Mouse (Mus musculus) embryonic facial prominence, embryonic 11.5 days (tissue): ENCODE measurements around the gene Armh3. TPM values are rescaled to one million over a fixed set of nuclear protein-coding genes. Genes with fewer than 3 reads are reported as not detected.

ENCODE experiments used
- ATAC-seq: fragments of 200-750 bp; cut with Nextera tagmentation; replicated peaks from 2 replicates; pipeline ENCODE4 v1.8.0; 2017; ENCODE audit warnings: low read depth; ENCODE audit not compliant: insufficient number of reproducible peaks, low FRiP score, low TSS enrichment
- DNase-seq: peaks from one replicate; pipeline ENCODE4 v3.0.0-alpha.2; 2015; ENCODE audit warnings: low spot score
- H3K27ac ChIP-seq: fragments of 300-500 bp; sonication (generic); replicated peaks from 2 replicates; pipeline ENCODE4 v1.5.1; 2014; ENCODE audit warnings: mild to moderate bottlenecking, low read depth, low read length, control low read depth
- H3K27me3 ChIP-seq: fragments of 300-500 bp; sonication (generic); 2 replicates; pipeline ENCODE4 v1.6.1; 2014; ENCODE audit warnings: mild to moderate bottlenecking, low read length, moderate library complexity, mixed read lengths; ENCODE audit not compliant: control insufficient read depth, insufficient read depth
- H3K36me3 ChIP-seq: fragments of 300-500 bp; sonication (generic); replicated peaks from 2 replicates; pipeline ENCODE4 v1.6.1; 2014; ENCODE audit warnings: low read depth, mild to moderate bottlenecking, low read length, moderate library complexity, mixed read lengths; ENCODE audit not compliant: control insufficient read depth, insufficient read depth
- H3K4me1 ChIP-seq: fragments of 300-500 bp; sonication (generic); 2 replicates; pipeline ENCODE4 v1.6.1; 2014; ENCODE audit warnings: low read length, mixed read lengths; ENCODE audit not compliant: control insufficient read depth, insufficient read depth
- H3K4me2 ChIP-seq: fragments of 300-500 bp; sonication (generic); 2 replicates; pipeline ENCODE4 v1.6.1; 2014; ENCODE audit warnings: low read depth, mild to moderate bottlenecking, control low read depth, low read length, moderate library complexity
- H3K4me3 ChIP-seq: fragments of 300-500 bp; sonication (generic); 2 replicates; pipeline ENCODE4 v1.5.1; 2014; ENCODE audit warnings: low read depth, low read length, control low read depth
- H3K9ac ChIP-seq: fragments of 300-500 bp; sonication (generic); replicated peaks from 2 replicates; pipeline ENCODE4 v1.6.1; 2014; ENCODE audit warnings: mild to moderate bottlenecking, control low read depth, low read length
- H3K9me3 ChIP-seq: fragments of 300-500 bp; sonication (generic); replicated peaks from 2 replicates; pipeline ENCODE4 v1.6.1; 2016; ENCODE audit warnings: mild to moderate bottlenecking, low read length, inconsistent platforms, mixed read lengths; ENCODE audit not compliant: control insufficient read depth
- WGBS: fragments of 180-500 bp; shearing (Covaris S2); extraction: QIAGEN DNeasy Blood & Tissue Kit; methylation state at CpG from one replicate; pipeline ENCODE4 v1.1.7; 2014; 5-methylcytosine and 5-hydroxymethylcytosine counted together
- polyA plus RNA-seq: library from polyadenylated mRNA; unstranded; fragments of >200 nt; fragmentation: Nextera tagmentation; extraction: Ambion mirVana; gene quantifications from 2 replicates; pipeline ENCODE4 v1.2.1, GENCODE M21; 2014

The Armh3 gene
- polyA plus RNA-seq, 1 experiment from 2014 or later = 13.9 TPM

- WGBS = 36% methylated on average over 6 of the region's 6 CpGs
- peaks cover 6% of the 10 kb centered on the region for H3K4me1 ChIP-seq
- no peak for DNase-seq
- peak overlapping the region; percentile 22; the same call in 1 of the 2 replicates for H3K27ac ChIP-seq
- H3K27me3 ChIP-seq = no peaks in the 10 kb centered on the region
- peak overlapping the region; percentile 96 for H3K4me2 ChIP-seq
- ATAC-seq = no peak
- peaks cover 27% of the 10 kb centered on the region for H3K36me3 ChIP-seq
- H3K9me3 ChIP-seq = no peaks in the 10 kb centered on the region
- H3K9ac ChIP-seq = peak overlapping the region; percentile 98
- peak overlapping the region; percentile 85 for H3K4me3 ChIP-seq
These were observed 39.1 kb upstream of the Armh3 start for GRCm38 (mm10) chr19:46037243-46037924.

- peak overlapping the region; percentile 96 for H3K4me2 ChIP-seq
- peak; percentile 51 for DNase-seq
- peaks cover 6% of the 10 kb centered on the region for H3K4me1 ChIP-seq
- 73% methylated on average over 13 of the region's 13 CpGs for whole genome bisulfite sequencing
- no peaks in the 10 kb centered on the region for H3K27me3 ChIP-seq
- peak overlapping the region; percentile 85 for H3K4me3 ChIP-seq
- no peak for ATAC-seq
- peaks cover 34% of the 10 kb centered on the region for H3K36me3 ChIP-seq
- H3K27ac ChIP-seq = peak overlapping the region; percentile 22; the same call in 1 of the 2 replicates
- peak overlapping the region; percentile 19 for H3K9ac ChIP-seq
- no peaks in the 10 kb centered on the region for H3K9me3 ChIP-seq
These were observed 38.4 kb upstream of the Armh3 start for GRCm38 (mm10) chr19:46036477-46037242.

- Histone ChIP-seq H3K4me1 (peaks cover 6% of the 10 kb centered on the region), H3K27ac (no peak overlapping the region), H3K4me3 (no peak overlapping the region), H3K9me3 (no peaks in the 10 kb centered on the region), H3K36me3 (peaks cover 36% of the 10 kb centered on the region), H3K9ac (no peak overlapping the region; the same call in 1 of the 2 replicates), H3K4me2 (no peak overlapping the region), H3K27me3 (no peaks in the 10 kb centered on the region)
- ATAC-seq = no peak
- DNase-seq = no peak
- WGBS = 88% methylated on average over 13 of the region's 13 CpGs
These were observed 37.7 kb upstream of the Armh3 start for GRCm38 (mm10) chr19:46035971-46036370.

GRCm38 (mm10) chr19:46033911-46034310 lies 35.6 kb upstream of the Armh3 start:
- Histone ChIP-seq H3K36me3 (peaks cover 36% of the 10 kb centered on the region), H3K4me2 (no peak overlapping the region), H3K9ac (no peak overlapping the region), H3K9me3 (no peaks in the 10 kb centered on the region), H3K4me3 (no peak overlapping the region), H3K27ac (no peak overlapping the region), H3K4me1 (no peaks in the 10 kb centered on the region; the same call in 1 of the 2 replicates), H3K27me3 (no peaks in the 10 kb centered on the region)
- DNase-seq (no peak), ATAC-seq (no peak)
- 94% methylated on average over 11 of the region's 11 CpGs for WGBS

- 90% methylated on average over 26 of the region's 26 CpGs for WGBS
- DNase-seq = no peak
- no peaks in the 10 kb centered on the region for H3K4me1 ChIP-seq
- H3K9me3 ChIP-seq = no peaks in the 10 kb centered on the region
- H3K4me3 ChIP-seq = no peak overlapping the region
- H3K36me3 ChIP-seq = peaks cover 36% of the 10 kb centered on the region
- ATAC-seq = no peak
- H3K4me2 ChIP-seq = no peak overlapping the region
- H3K9ac ChIP-seq = no peak overlapping the region
- no peak overlapping the region for H3K27ac ChIP-seq
- H3K27me3 ChIP-seq = no peaks in the 10 kb centered on the region
These were observed 34.6 kb upstream of the Armh3 start for GRCm38 (mm10) chr19:46032731-46033510.

- DNase-seq (no peak), ATAC-seq (no peak)
- peaks cover 36% of the 10 kb centered on the region for H3K36me3 ChIP-seq
- H3K27me3 ChIP-seq = no peaks in the 10 kb centered on the region
- H3K4me1 ChIP-seq = no peaks in the 10 kb centered on the region
- 74% methylated on average over 9 of the region's 9 CpGs for WGBS
- no peak overlapping the region for H3K27ac ChIP-seq
- no peak overlapping the region for H3K4me3 ChIP-seq
- H3K4me2 ChIP-seq = no peak overlapping the region
- no peak overlapping the region for H3K9ac ChIP-seq
- H3K9me3 ChIP-seq = no peaks in the 10 kb centered on the region
These were observed 33.6 kb upstream of the Armh3 start for GRCm38 (mm10) chr19:46031689-46032432.

- H3K9me3 ChIP-seq = no peaks in the 10 kb centered on the region
- peaks cover 27% of the 10 kb centered on the region for H3K36me3 ChIP-seq
- 93% methylated on average over 10 of the region's 10 CpGs for WGBS
- no peak overlapping the region for H3K4me3 ChIP-seq
- no peak overlapping the region for H3K4me2 ChIP-seq
- no peaks in the 10 kb centered on the region for H3K27me3 ChIP-seq
- DNase-seq = no peak
- H3K9ac ChIP-seq = no peak overlapping the region
- H3K4me1 ChIP-seq = no peaks in the 10 kb centered on the region
- no peak for ATAC-seq
- H3K27ac ChIP-seq = no peak overlapping the region
These were observed 32.1 kb upstream of the Armh3 start for GRCm38 (mm10) chr19:46030196-46030983.
